Mouse (Mus musculus): Measurements from ENCODE around the gene Gm43720. TPM values are rescaled to one million over a fixed set of nuclear protein-coding genes. Genes with fewer than 3 reads are reported as not detected.
"Not testable (repeated sequence)": the region's sequence is repeated elsewhere in the genome, so short reads cannot be mapped to it uniquely, and the experiment has no call there.

Gene Gm43720
- polyA plus RNA-seq, 1 experiment from 2014 or later = 0.09 TPM

DNA sequence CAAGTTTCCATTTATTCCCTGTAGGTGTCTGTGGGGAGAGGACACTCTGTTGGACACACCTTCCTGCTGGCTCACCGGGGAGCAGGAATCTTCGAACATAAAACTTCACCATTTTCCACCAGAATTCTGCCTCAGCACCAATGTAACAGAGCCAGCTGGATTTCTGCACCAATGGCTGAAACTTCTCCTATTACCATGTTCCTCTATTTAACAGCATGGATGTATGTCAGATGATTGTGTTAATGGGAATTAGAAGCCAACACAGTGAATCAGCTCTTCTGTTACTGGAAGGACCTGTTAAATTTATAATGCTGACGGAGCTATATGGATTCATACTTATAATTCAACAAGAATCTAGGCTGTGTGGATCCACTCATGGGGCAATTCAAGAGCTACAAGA is 50.2 kb downstream of the Gm43720 start:
- H3K36me3 ChIP-seq = no peaks in the 10 kb centered on the region
- H3K4me1 ChIP-seq = no peaks in the 10 kb centered on the region
- no peak overlapping the region for H3K4me3 ChIP-seq
- H3K9me3 ChIP-seq = no peaks in the 10 kb centered on the region
- WGBS = 95% methylated on average over 3 of the region's 3 CpGs
- ATAC-seq (replicated peaks) = no peak
- H3K27ac ChIP-seq (replicated peaks) = no peak overlapping the region
- H3K27me3 ChIP-seq = no peaks in the 10 kb centered on the region
- H3K9ac ChIP-seq (replicated peaks) = no peak overlapping the region
- no peak overlapping the region for H3K4me2 ChIP-seq (replicated peaks)

DNA sequence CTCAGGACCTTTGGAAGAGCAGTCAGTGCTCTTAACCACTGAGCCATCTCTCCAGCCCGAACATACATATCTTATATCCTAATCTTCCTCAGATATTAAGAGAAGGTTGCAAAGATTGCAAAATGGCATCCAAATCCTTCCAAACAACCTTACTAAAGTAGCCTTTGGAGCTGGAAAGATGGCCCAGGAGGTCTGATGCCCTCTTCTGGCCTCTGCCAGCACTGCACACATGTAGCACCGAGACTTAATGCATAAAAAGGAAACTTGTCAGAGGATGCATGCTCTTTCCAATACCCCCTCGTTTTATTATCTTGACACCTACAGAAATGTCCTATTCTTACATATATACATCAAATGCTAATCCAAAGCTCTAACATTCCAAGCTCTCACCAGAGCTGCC is 51.7 kb downstream of the Gm43720 start:
- no peaks in the 10 kb centered on the region for H3K9me3 ChIP-seq
- no peak overlapping the region for H3K4me3 ChIP-seq
- no peak overlapping the region for H3K4me2 ChIP-seq (replicated peaks)
- ATAC-seq (replicated peaks) = no peak
- no peaks in the 10 kb centered on the region for H3K4me1 ChIP-seq
- H3K9ac ChIP-seq (replicated peaks) = no peak overlapping the region
- H3K27me3 ChIP-seq = no peaks in the 10 kb centered on the region
- 56% methylated on average over 3 of the region's 3 CpGs for WGBS
- H3K36me3 ChIP-seq = no peaks in the 10 kb centered on the region
- H3K27ac ChIP-seq (replicated peaks) = no peak overlapping the region

DNA sequence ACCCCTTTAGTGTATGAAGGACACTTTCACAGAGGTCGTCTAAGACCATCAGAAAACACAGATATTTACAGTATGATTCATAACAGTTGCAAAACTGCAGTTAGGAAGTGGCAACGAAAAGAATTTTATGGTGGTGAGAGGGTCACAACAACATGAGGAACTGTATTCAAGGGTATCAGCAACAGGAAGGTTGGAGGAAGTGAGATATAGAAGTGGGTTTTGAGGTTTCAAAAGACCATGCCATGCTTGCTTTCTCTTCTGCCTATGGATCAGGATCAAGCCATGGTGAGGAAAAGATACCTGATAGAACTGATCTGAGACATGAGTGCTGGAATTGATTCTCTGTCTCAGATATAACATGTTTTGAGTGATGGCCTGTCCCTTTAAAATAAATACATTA is 52.4 kb downstream of the Gm43720 start:
- Histone ChIP-seq H3K4me3 (no peak overlapping the region), H3K4me2 (replicated peaks) (no peak overlapping the region), H3K9ac (replicated peaks) (no peak overlapping the region), H3K27ac (replicated peaks) (no peak overlapping the region), H3K27me3 (no peaks in the 10 kb centered on the region), H3K9me3 (no peaks in the 10 kb centered on the region), H3K4me1 (no peaks in the 10 kb centered on the region), H3K36me3 (no peaks in the 10 kb centered on the region)
- ATAC-seq (replicated peaks) = no peak
- 80% methylated on average over 2 of the region's 2 CpGs for WGBS

DNA sequence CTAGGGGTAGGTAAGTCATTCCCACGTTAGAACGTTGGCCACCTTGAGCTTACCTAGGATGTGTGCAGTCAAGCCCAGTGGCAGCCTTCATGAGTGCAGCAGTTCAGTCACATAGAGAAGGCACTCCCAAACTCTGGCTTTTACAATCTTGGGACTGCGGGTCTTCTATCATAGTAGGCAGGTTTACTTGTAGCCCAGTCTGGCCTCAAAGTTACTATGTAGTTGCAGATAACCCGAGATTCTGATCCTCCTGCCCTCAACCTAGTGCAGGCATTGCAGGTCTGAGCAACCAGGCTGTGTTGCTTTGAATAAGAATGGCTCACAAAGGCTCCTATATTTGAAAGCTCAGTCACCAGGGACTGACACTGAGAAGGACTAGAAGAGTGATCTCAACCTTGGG is 53.3 kb downstream of the Gm43720 start:
- Histone ChIP-seq H3K36me3 (no peaks in the 10 kb centered on the region), H3K4me1 (no peaks in the 10 kb centered on the region), H3K27me3 (no peaks in the 10 kb centered on the region), H3K4me2 (replicated peaks) (no peak overlapping the region), H3K4me3 (no peak overlapping the region), H3K27ac (replicated peaks) (no peak overlapping the region), H3K9me3 (no peaks in the 10 kb centered on the region), H3K9ac (replicated peaks) (no peak overlapping the region)
- WGBS = 88% methylated on average over 4 of the region's 4 CpGs
- ATAC-seq (replicated peaks) = no peak

DNA sequence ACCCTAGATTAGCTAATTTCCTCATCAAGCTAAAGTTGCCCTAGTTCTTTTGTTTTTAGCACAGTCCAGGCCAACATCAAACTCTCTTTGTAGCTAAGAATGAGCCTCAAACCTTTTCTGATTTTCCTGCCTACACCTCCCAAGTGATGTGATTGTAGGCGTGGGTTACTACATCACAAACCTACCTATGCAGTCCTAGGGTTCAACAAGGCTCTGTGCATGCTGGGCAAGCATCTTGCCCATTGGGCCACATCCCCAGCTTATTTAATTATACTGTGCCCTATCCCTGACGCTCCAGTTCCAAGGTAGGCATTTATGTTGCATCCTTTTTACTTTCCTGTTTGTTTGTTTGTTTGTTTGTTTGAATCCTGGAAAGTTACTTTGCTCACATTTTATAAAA is 54.1 kb downstream of the Gm43720 start, which contains the start of gene Nxpe5:
TSS of gene Nxpe5 (plus strand) at position 199 of the 400 bp plus-strand sequence.
- 58% methylated on average over 2 of the region's 2 CpGs for WGBS
- H3K27ac ChIP-seq (replicated peaks) = no peak within 1 kb of the TSS
- H3K4me3 ChIP-seq = no peak within 1 kb of the TSS
- H3K9ac ChIP-seq (replicated peaks) = no peak within 1 kb of the TSS
- no peaks in the 10 kb centered on the region for H3K9me3 ChIP-seq
- no peaks in the 10 kb centered on the region for H3K4me1 ChIP-seq
- H3K36me3 ChIP-seq = no peaks in the 10 kb centered on the region
- H3K4me2 ChIP-seq (replicated peaks) = no peak within 1 kb of the TSS
- no peaks in the 10 kb centered on the region for H3K27me3 ChIP-seq
- no peak for ATAC-seq (replicated peaks)

DNA sequence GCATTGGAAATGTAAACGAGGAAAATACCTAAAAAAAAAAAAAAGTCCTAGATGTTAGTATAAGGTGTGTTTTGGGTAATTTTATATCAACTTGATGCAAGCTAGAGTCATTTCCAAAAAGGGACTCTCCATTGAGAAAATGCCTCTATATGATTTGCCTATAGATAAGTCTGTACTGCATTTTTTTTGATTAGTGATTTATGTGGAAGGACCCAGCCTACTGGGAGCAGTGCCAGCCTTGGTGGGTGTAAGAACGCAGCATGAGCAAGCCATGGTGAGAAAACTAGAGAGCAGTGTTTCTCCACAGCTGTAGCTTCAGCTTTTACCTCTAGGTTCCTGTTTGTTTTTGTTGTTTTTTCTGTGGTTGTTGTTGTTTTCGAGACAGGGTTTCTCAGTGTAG is 56.5 kb downstream of the Gm43720 start:
- no peak overlapping the region for H3K9ac ChIP-seq (replicated peaks)
- WGBS = 62% methylated on average over 3 of the region's 3 CpGs
- no peaks in the 10 kb centered on the region for H3K36me3 ChIP-seq

DNA sequence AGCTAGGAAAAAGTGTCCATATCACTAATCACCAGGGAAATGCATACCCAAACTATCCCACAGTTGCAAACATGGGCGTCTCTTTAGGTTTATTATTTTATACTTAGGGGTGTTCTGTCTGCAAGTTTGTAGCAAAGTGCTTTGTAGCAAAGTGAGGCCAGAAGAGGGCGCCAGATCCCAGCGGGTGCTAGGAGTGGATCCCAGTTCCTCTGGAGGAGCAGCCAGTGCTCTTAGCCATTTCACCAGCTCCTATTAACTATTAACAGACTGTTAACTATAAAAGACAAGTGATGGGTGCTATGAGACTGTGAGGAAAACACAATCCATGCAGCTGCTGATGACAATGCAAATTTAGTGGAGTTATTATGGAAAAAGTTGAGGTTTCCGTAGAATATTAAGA is 57.6 kb downstream of the Gm43720 start:
- no peak overlapping the region for H3K9ac ChIP-seq (replicated peaks)
- ATAC-seq (replicated peaks) = no peak
- H3K27ac ChIP-seq (replicated peaks) = no peak overlapping the region

More for the DNA sequence above, 56.5 kb downstream of the Gm43720 start:
- no peaks in the 10 kb centered on the region for H3K4me1 ChIP-seq
- no peak overlapping the region for H3K4me3 ChIP-seq
- no peak overlapping the region for H3K27ac ChIP-seq (replicated peaks)
- H3K27me3 ChIP-seq = no peaks in the 10 kb centered on the region
- H3K9me3 ChIP-seq = no peaks in the 10 kb centered on the region
- ATAC-seq (replicated peaks) = no peak
- H3K4me2 ChIP-seq (replicated peaks) = no peak overlapping the region

DNA sequence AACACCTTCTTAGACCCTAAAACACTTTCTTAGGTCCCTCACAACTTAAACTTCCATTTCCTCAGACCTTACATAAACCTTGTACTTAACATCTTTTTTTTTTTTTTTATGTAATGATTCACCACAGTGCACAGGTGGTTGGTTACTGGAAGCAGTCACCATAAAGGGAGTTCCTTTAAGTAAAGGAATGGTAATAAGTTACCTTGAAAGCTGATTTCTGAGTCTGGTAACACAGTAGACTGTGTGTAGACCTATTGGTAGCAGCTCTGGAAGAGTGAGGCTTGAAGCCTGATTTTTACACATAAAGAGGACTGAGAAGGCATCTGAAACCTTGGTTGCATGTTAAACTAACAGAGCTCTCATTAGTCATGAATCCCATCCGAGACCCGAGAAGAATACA is 59.9 kb downstream of the Gm43720 start:
- WGBS = 76% methylated on average over 2 of the region's 2 CpGs
- Histone ChIP-seq H3K36me3 (no peaks in the 10 kb centered on the region), H3K4me1 (no peaks in the 10 kb centered on the region), H3K9me3 (no peaks in the 10 kb centered on the region), H3K27ac (replicated peaks) (no peak overlapping the region), H3K9ac (replicated peaks) (no peak overlapping the region), H3K4me2 (replicated peaks) (no peak overlapping the region), H3K27me3 (no peaks in the 10 kb centered on the region), H3K4me3 (no peak overlapping the region)
- ATAC-seq (replicated peaks) = no peak

More for the DNA sequence above, 57.6 kb downstream of the Gm43720 start:
- H3K36me3 ChIP-seq = no peaks in the 10 kb centered on the region
- H3K27me3 ChIP-seq = no peaks in the 10 kb centered on the region
- H3K4me2 ChIP-seq (replicated peaks) = no peak overlapping the region
- H3K4me3 ChIP-seq = no peak overlapping the region
- H3K9me3 ChIP-seq = no peaks in the 10 kb centered on the region
- WGBS = 22% methylated on average over 4 of the region's 4 CpGs
- H3K4me1 ChIP-seq = no peaks in the 10 kb centered on the region

DNA sequence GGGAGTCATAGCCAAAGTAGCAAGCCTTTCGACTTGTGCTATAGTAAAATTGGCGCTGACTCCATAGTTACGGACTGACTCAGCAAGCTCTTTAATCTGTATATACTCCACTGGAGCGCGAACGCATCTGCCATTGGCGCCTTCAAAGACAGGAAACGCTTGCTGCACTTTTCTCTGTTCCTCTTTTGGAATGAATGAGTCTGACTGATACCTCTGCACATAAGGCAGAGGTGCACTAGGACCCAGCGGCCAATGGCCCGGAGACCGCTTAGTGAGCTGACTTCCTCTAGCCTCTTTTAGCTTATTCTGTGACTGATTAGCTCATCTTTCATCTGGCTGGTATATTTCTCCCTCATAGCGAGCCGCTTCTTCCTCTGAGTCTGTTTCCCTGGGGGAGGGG is 63.1 kb downstream of the Gm43720 start:
- H3K27ac ChIP-seq (replicated peaks); H3K9ac ChIP-seq (replicated peaks); ATAC-seq (replicated peaks); H3K27me3 ChIP-seq; H3K4me1 ChIP-seq; H3K4me2 ChIP-seq (replicated peaks); H3K9me3 ChIP-seq; H3K36me3 ChIP-seq; H3K4me3 ChIP-seq: not testable (repeated sequence)
- 95% methylated on average over 13 of the region's 13 CpGs for WGBS

Other genes with a start within 250 kb of the Gm43720 start
- not detected in 2 replicates for gene Smok3c, start 226.8 kb downstream of the Gm43720 start, polyA plus RNA-seq (2015; fragmentation: Nextera tagmentation; extraction: Ambion mirVana)
- 27.8 and 28.0 TPM in 2 replicates for gene Zkscan1, start 194.9 kb downstream of the Gm43720 start, polyA plus RNA-seq (2015; fragmentation: Nextera tagmentation; extraction: Ambion mirVana)
- 113 and 118 TPM in 2 replicates for gene Zscan21, start 163.1 kb downstream of the Gm43720 start, polyA plus RNA-seq (2015; fragmentation: Nextera tagmentation; extraction: Ambion mirVana)
- 42.5 and 47.1 TPM in 2 replicates for gene Zfp113, start 124.2 kb downstream of the Gm43720 start, polyA plus RNA-seq (2015; fragmentation: Nextera tagmentation; extraction: Ambion mirVana)
- gene Cops6, start 118.9 kb downstream of the Gm43720 start, polyA plus RNA-seq (2015; fragmentation: Nextera tagmentation; extraction: Ambion mirVana) = 289 and 293 TPM in 2 replicates
- gene Ap4m1, start 108.0 kb downstream of the Gm43720 start, polyA plus RNA-seq (2015; fragmentation: Nextera tagmentation; extraction: Ambion mirVana) = 29.5 and 29.6 TPM in 2 replicates
- gene Mcm7, start 107.5 kb downstream of the Gm43720 start, polyA plus RNA-seq (2015; fragmentation: Nextera tagmentation; extraction: Ambion mirVana) = 188 and 191 TPM in 2 replicates
- 90.9 and 96.2 TPM in 2 replicates for gene Taf6, start 92.5 kb downstream of the Gm43720 start, polyA plus RNA-seq (2015; fragmentation: Nextera tagmentation; extraction: Ambion mirVana)
- 34.7 and 36.8 TPM in 2 replicates for gene Cnpy4, start 92.5 kb downstream of the Gm43720 start, polyA plus RNA-seq (2015; fragmentation: Nextera tagmentation; extraction: Ambion mirVana)
- gene Mblac1, start 85.6 kb downstream of the Gm43720 start, polyA plus RNA-seq (2015; fragmentation: Nextera tagmentation; extraction: Ambion mirVana) = 12.9 and 14.0 TPM in 2 replicates
- gene Nxpe5, start 54.1 kb downstream of the Gm43720 start, polyA plus RNA-seq (2015; fragmentation: Nextera tagmentation; extraction: Ambion mirVana) = not detected in 2 replicates
- gene Lamtor4, start 24.5 kb downstream of the Gm43720 start, polyA plus RNA-seq (2015; fragmentation: Nextera tagmentation; extraction: Ambion mirVana) = 75.3 and 84.8 TPM in 2 replicates
- gene BC037034, start 15.9 kb downstream of the Gm43720 start, polyA plus RNA-seq (2015; fragmentation: Nextera tagmentation; extraction: Ambion mirVana) = 12.9 and 14.0 TPM in 2 replicates
- gene Gal3st4, start 7.1 kb downstream of the Gm43720 start, polyA plus RNA-seq (2015; fragmentation: Nextera tagmentation; extraction: Ambion mirVana) = 1.6 and 2.1 TPM in 2 replicates
- gene Gpc2, start within 50 bp of the Gm43720 start, polyA plus RNA-seq (2015; fragmentation: Nextera tagmentation; extraction: Ambion mirVana) = 177 and 189 TPM in 2 replicates
- 4.4 and 4.6 TPM in 2 replicates for gene Stag3, start 282 bp upstream of the Gm43720 start, polyA plus RNA-seq (2015; fragmentation: Nextera tagmentation; extraction: Ambion mirVana)
- gene Pvrig, start 62.0 kb upstream of the Gm43720 start, polyA plus RNA-seq (2015; fragmentation: Nextera tagmentation; extraction: Ambion mirVana) = not detected in 2 replicates
- 73.6 and 75.8 TPM in 2 replicates for gene Zfp157, start 161.5 kb upstream of the Gm43720 start, polyA plus RNA-seq (2015; fragmentation: Nextera tagmentation; extraction: Ambion mirVana)